Comparison of ENCODE assay signal across 22 mouse cellular contexts in genomic region chr19:56667903-56668302, GRCm38 (mm10). TPM values are rescaled to one million over a fixed set of nuclear protein-coding genes. Genes with fewer than 3 reads are reported as not detected.
DNase-seq lines count a peak whose midpoint lies in the region; ATAC-seq and TF ChIP-seq lines count a peak whose summit lies in the region.
"Had no signal": no experiment of that assay in that cellular context is flagged by ENCODE, and none has a peak within 500 bp of the region (broad histone marks: within the 10 kb centered on the region; RNA-seq: fewer than 3 reads in every experiment).

No protein-coding gene starts in this region.

- no peaks in the 10 kb centered on the region for H3K79me2 ChIP-seq in MEL (ENCODE audit: control insufficient read depth, insufficient read depth, low read length, poor library complexity)

- H3K36me3 ChIP-seq in hindbrain, embryonic 12.5 days, result no peaks in the 10 kb centered on the region
- no peaks in the 10 kb centered on the region for H3K36me3 ChIP-seq in hindbrain, embryonic 16.5 days (ENCODE audit: control insufficient read depth, insufficient read depth, low read length)
- no peaks in the 10 kb centered on the region for H3K36me3 ChIP-seq in midbrain, embryonic 11.5 days (ENCODE audit: control insufficient read depth, insufficient read depth, low read length)
- no peaks in the 10 kb centered on the region for H3K36me3 ChIP-seq in midbrain, embryonic 13.5 days
- no peaks in the 10 kb centered on the region for H3K36me3 ChIP-seq in MEL (ENCODE audit: control insufficient read depth in 1 of 2, insufficient read depth in 2 of 2, low read length in 2 of 2)
- H3K36me3 ChIP-seq in lung, postnatal 0 days (ENCODE audit: insufficient read depth, low read length), result no peaks in the 10 kb centered on the region
- H3K36me3 ChIP-seq: G1E had no signal

- H3K9me3 ChIP-seq in hindbrain, embryonic 12.5 days (replicated peaks), result no peaks in the 10 kb centered on the region
- H3K9me3 ChIP-seq in hindbrain, embryonic 16.5 days (ENCODE audit: control insufficient read depth, low read length), result no peaks in the 10 kb centered on the region
- no peaks in the 10 kb centered on the region for H3K9me3 ChIP-seq in midbrain, embryonic 11.5 days (ENCODE audit: control insufficient read depth, low read length)
- H3K9me3 ChIP-seq in midbrain, embryonic 13.5 days, result no peaks in the 10 kb centered on the region
- H3K9me3 ChIP-seq in MEL (replicated peaks; ENCODE audit: insufficient read depth, low read length), result no peaks in the 10 kb centered on the region
- H3K9me3 ChIP-seq in lung, postnatal 0 days (ENCODE audit: low read length), result no peaks in the 10 kb centered on the region
- H3K9me3 ChIP-seq: G1E had no signal

- H3K4me1 ChIP-seq in hindbrain, embryonic 12.5 days, result peaks cover 12% of the 10 kb centered on the region; the same call in 1 of the 2 replicates
- no peaks in the 10 kb centered on the region for H3K4me1 ChIP-seq in hindbrain, embryonic 16.5 days (ENCODE audit: control insufficient read depth, insufficient read depth, low read depth, low read length)
- peaks cover 10% of the 10 kb centered on the region for H3K4me1 ChIP-seq in midbrain, embryonic 11.5 days (ENCODE audit: control insufficient read depth, insufficient read depth, low read length)
- peaks cover 9% of the 10 kb centered on the region; the same call in 1 of the 2 replicates for H3K4me1 ChIP-seq in midbrain, embryonic 13.5 days (replicated peaks)
- H3K4me1 ChIP-seq in MEL (ENCODE audit: control insufficient read depth in 1 of 2, insufficient read depth in 2 of 2, low read length in 2 of 2), result no peaks in the 10 kb centered on the region
- H3K4me1 ChIP-seq in lung, postnatal 0 days (ENCODE audit: insufficient read depth, low read depth, low read length), result peaks cover 9% of the 10 kb centered on the region

- peak; percentile 75 for DNase-seq in midbrain, embryonic 11.5 days (ENCODE audit: low spot score, missing footprints)
- DNase-seq in MEL (ENCODE audit: low read depth, low spot score), result no peak
- no peak for DNase-seq in lung, postnatal 0 days (ENCODE audit: low spot score)
- DNase-seq: adrenal gland, adult 2 months; adrenal gland, adult 8-10 months; adrenal gland, postnatal 10 days; adrenal gland, postnatal 14 days; adrenal gland, postnatal 25 days; adrenal gland, postnatal 36 days; B cell, adult 2 months; cerebellum, adult 11 months; cerebellum, adult 11-12 months; cerebellum, adult 18-20 months; cerebellum, adult 2 months had no signal

- WGBS in hindbrain, embryonic 12.5 days, result 97% methylated on average over 2 of the region's 2 CpGs
- WGBS in hindbrain, embryonic 16.5 days, result 91% methylated on average over 2 of the region's 2 CpGs
- 81% methylated on average over 2 of the region's 2 CpGs for WGBS in midbrain, embryonic 11.5 days
- WGBS in midbrain, embryonic 13.5 days, result 92% methylated on average over 2 of the region's 2 CpGs
- 98% methylated on average over 2 of the region's 2 CpGs for WGBS in lung, postnatal 0 days

- TF ChIP-seq CTCF in MEL (IDR thresholded peaks at IDR 0.05 in 2 of 3, conservative IDR thresholded peaks at IDR 0.05 in 1 of 3; ENCODE audit: control insufficient read depth in 1 of 3, insufficient read depth in 1 of 3, low read depth in 2 of 3, low read length in 3 of 3, poor library complexity in 1 of 3, severe bottlenecking in 1 of 3), result no peak
- TF ChIP-seq CTCF in lung, postnatal 0 days (IDR thresholded peaks at IDR 0.05), result no peak

- 0 out of 2 replicates have a peak overlapping the region, but pooled peaks have one; percentile 1 for H3K9ac ChIP-seq in hindbrain, embryonic 12.5 days
- H3K9ac ChIP-seq in hindbrain, embryonic 16.5 days (ENCODE audit: low read depth, low read length), result no peak overlapping the region
- H3K9ac ChIP-seq in midbrain, embryonic 11.5 days (ENCODE audit: low read length), result no peak overlapping the region
- H3K9ac ChIP-seq in midbrain, embryonic 13.5 days (replicated peaks), result no peak overlapping the region
- H3K9ac ChIP-seq in MEL (ENCODE audit: control insufficient read depth, low read depth, low read length, poor library complexity, severe bottlenecking), result no peak overlapping the region
- no peak overlapping the region for H3K9ac ChIP-seq in lung, postnatal 0 days (replicated peaks; ENCODE audit: low read depth)

- no peak overlapping the region for H3K27ac ChIP-seq in hindbrain, embryonic 12.5 days
- H3K27ac ChIP-seq in hindbrain, embryonic 16.5 days (ENCODE audit: low read depth, low read length), result no peak overlapping the region
- no peak overlapping the region for H3K27ac ChIP-seq in midbrain, embryonic 11.5 days (ENCODE audit: low read depth, low read length)
- H3K27ac ChIP-seq in midbrain, embryonic 13.5 days, result no peak overlapping the region
- H3K27ac ChIP-seq in MEL (ENCODE audit: control insufficient read depth, low read depth, low read length), result no peak overlapping the region
- H3K27ac ChIP-seq in lung, postnatal 0 days (ENCODE audit: low read length), result no peak overlapping the region

- H3K27me3 ChIP-seq in hindbrain, embryonic 12.5 days, result no peaks in the 10 kb centered on the region
- H3K27me3 ChIP-seq in hindbrain, embryonic 16.5 days (replicated peaks; ENCODE audit: control insufficient read depth, insufficient read depth, low read length), result no peaks in the 10 kb centered on the region
- no peaks in the 10 kb centered on the region for H3K27me3 ChIP-seq in midbrain, embryonic 11.5 days (ENCODE audit: control insufficient read depth, insufficient read depth, low read length)
- H3K27me3 ChIP-seq in midbrain, embryonic 13.5 days, result no peaks in the 10 kb centered on the region
- H3K27me3 ChIP-seq in MEL (ENCODE audit: control insufficient read depth in 1 of 2, insufficient read depth in 2 of 2, low read length in 2 of 2), result no peaks in the 10 kb centered on the region; a peak in 1 of 4 replicates
- H3K27me3 ChIP-seq in lung, postnatal 0 days (replicated peaks; ENCODE audit: insufficient read depth, low read length), result no peaks in the 10 kb centered on the region
- H3K27me3 ChIP-seq: CH12.LX had no signal

- H3K4me3 ChIP-seq in hindbrain, embryonic 12.5 days, result no peak overlapping the region
- H3K4me3 ChIP-seq in hindbrain, embryonic 16.5 days (ENCODE audit: low read length), result no peak overlapping the region
- H3K4me3 ChIP-seq in midbrain, embryonic 11.5 days (ENCODE audit: low read depth, low read length), result no peak overlapping the region
- H3K4me3 ChIP-seq in midbrain, embryonic 13.5 days (replicated peaks), result no peak overlapping the region
- H3K4me3 ChIP-seq in MEL (ENCODE audit: control insufficient read depth in 1 of 2, insufficient read depth in 1 of 2, low read depth in 2 of 2, low read length in 2 of 2), result no peak overlapping the region
- H3K4me3 ChIP-seq in lung, postnatal 0 days (ENCODE audit: low read depth, low read length), result no peak overlapping the region

- no peak for ATAC-seq in hindbrain, embryonic 12.5 days (ENCODE audit: low FRiP score)
- ATAC-seq in hindbrain, embryonic 16.5 days, result no peak
- no peak for ATAC-seq in midbrain, embryonic 11.5 days (ENCODE audit: low FRiP score)
- ATAC-seq in midbrain, embryonic 13.5 days, result no peak
- ATAC-seq in lung, postnatal 0 days, result no peak
- ATAC-seq: activated CD4-positive, CD25-positive, alpha-beta regulatory T cell, adult 4 months; CD4-positive, CD25-positive, alpha-beta regulatory T cell, adult 4 months; Patski had no signal

- no peak for TF ChIP-seq RAD21 in MEL (IDR thresholded peaks at IDR 0.05; ENCODE audit: low read depth, low read length)

- no peak for TF ChIP-seq POLR2A in MEL (IDR thresholded peaks at IDR 0.05; ENCODE audit: control insufficient read depth in 1 of 2, insufficient read depth in 1 of 2, low read depth in 1 of 2, low read length in 2 of 2, poor library complexity in 1 of 2)

- TF ChIP-seq EP300 in MEL (IDR thresholded peaks at IDR 0.05; ENCODE audit: low read depth in 1 of 2, low read length in 2 of 2), result no peak
- TF ChIP-seq EP300 in lung, postnatal 0 days (IDR thresholded peaks at IDR 0.05), result no peak

- H3K4me2 ChIP-seq in hindbrain, embryonic 12.5 days (replicated peaks), result no peak overlapping the region
- H3K4me2 ChIP-seq in hindbrain, embryonic 16.5 days (ENCODE audit: low read length), result no peak overlapping the region
- H3K4me2 ChIP-seq in midbrain, embryonic 11.5 days, result no peak overlapping the region
- no peak overlapping the region for H3K4me2 ChIP-seq in midbrain, embryonic 13.5 days (replicated peaks)
- no peak overlapping the region for H3K4me2 ChIP-seq in lung, postnatal 0 days (replicated peaks; ENCODE audit: low read depth, low read length)

TF ChIP-seq in MEL, 35 proteins besides CTCF, POLR2A, EP300 and RAD21:
- TF ChIP-seq POLR2AphosphoS5 (IDR thresholded peaks at IDR 0.05; ENCODE audit: borderline replicate concordance, low read depth, low read length) (peak; percentile 66; the same call in 1 of the 2 replicates), NELFE (IDR thresholded peaks at IDR 0.05; ENCODE audit: low read depth, low read length) (no peak), NRF1 (IDR thresholded peaks at IDR 0.05; ENCODE audit: insufficient read depth, low read depth, low read length, poor library complexity, severe bottlenecking) (no peak)
TF ChIP-seq in MEL: peak in this region for 1.

RNA-seq across cellular contexts. Expression of gene Adrb1, which starts 54.1 kb away (rescaled TPM):
- polyA plus RNA-seq in hindbrain, embryonic 12.5 days (2016; fragmentation: Nextera tagmentation; extraction: Ambion mirVana), result 0.21 and 0.35 TPM in 2 replicates
- polyA plus RNA-seq in hindbrain, embryonic 16.5 days (2015; fragmentation: Nextera tagmentation; extraction: Ambion mirVana), result 0.56 and 0.71 TPM in 2 replicates
- 0.15 and 0.28 TPM in 2 replicates for polyA plus RNA-seq in midbrain, embryonic 11.5 days (2014; fragmentation: Nextera tagmentation; extraction: Ambion mirVana)
- polyA plus RNA-seq in midbrain, embryonic 13.5 days (2015; fragmentation: Nextera tagmentation; extraction: Ambion mirVana), result 0.32 and 0.59 TPM in 2 replicates
- total RNA-seq in MEL (2012; rRNA removed), result not detected in 2 replicates
- polyA plus RNA-seq in MEL (2012; ENCODE audit: insufficient read depth in 1 of 2, insufficient read length in 2 of 2, low read depth in 1 of 2, low replicate concordance in 2 of 2, missing spikeins in 1 of 2), result not detected
- polyA plus RNA-seq in lung, postnatal 0 days (2015; fragmentation: Nextera tagmentation; extraction: Ambion mirVana), result 12.6 and 14.7 TPM in 2 replicates
- total RNA-seq: CH12.LX had no signal
- polyA plus RNA-seq: activated CD4-positive, CD25-positive, alpha-beta regulatory T cell, adult 4 months; CD4-positive, CD25-positive, alpha-beta regulatory T cell, adult 4 months; G1E; Patski had no signal
